Comparison of ENCODE assay signal across 9 mouse cellular contexts in genomic region chr1:88318531-88319060, GRCm38 (mm10). TPM values are rescaled to one million over a fixed set of nuclear protein-coding genes. Genes with fewer than 3 reads are reported as not detected.
A peak's percentile ranks its signal among the peaks of the same experiment; 100 is the strongest.
DNase-seq lines count a peak whose midpoint lies in the region; ATAC-seq and TF ChIP-seq lines count a peak whose summit lies in the region.
"Had no signal": no experiment of that assay in that cellular context is flagged by ENCODE, and none has a peak within 500 bp of the region (broad histone marks: within the 10 kb centered on the region; RNA-seq: fewer than 3 reads in every experiment).

No protein-coding gene starts in this region.

- no peaks in the 10 kb centered on the region for H3K36me3 ChIP-seq in intestine, postnatal 0 days (ENCODE audit: control insufficient read depth, insufficient read depth)
- no peaks in the 10 kb centered on the region for H3K36me3 ChIP-seq in intestine, embryonic 15.5 days
- no peaks in the 10 kb centered on the region for H3K36me3 ChIP-seq in E14TG2a.4 (ENCODE audit: insufficient read depth, low read length)
- H3K36me3 ChIP-seq: limb, embryonic 15.5 days had no signal

- H3K4me1 ChIP-seq in intestine, postnatal 0 days (replicated peaks; ENCODE audit: control insufficient read depth, insufficient read depth, low read length) = no peaks in the 10 kb centered on the region
- H3K4me1 ChIP-seq in intestine, embryonic 15.5 days (replicated peaks) = no peaks in the 10 kb centered on the region
- H3K4me1 ChIP-seq in E14TG2a.4 (replicated peaks; ENCODE audit: low read depth, low read length) = no peaks in the 10 kb centered on the region
- H3K4me1 ChIP-seq: limb, embryonic 15.5 days had no signal

- peak; percentile 93 for TF ChIP-seq CTCF in intestine, postnatal 0 days (IDR thresholded peaks at IDR 0.05; ENCODE audit: low read depth)
- TF ChIP-seq CTCF in E14TG2a.4 (conservative IDR thresholded peaks at IDR 0.05; ENCODE audit: low read length) = peak; percentile 75

- 75% methylated on average over 6 of the region's 6 CpGs for WGBS in intestine, postnatal 0 days
- WGBS in intestine, embryonic 15.5 days = 75% methylated on average over 6 of the region's 6 CpGs

- no peak overlapping the region for H3K9ac ChIP-seq in intestine, postnatal 0 days (ENCODE audit: low read depth, low read length)
- no peak overlapping the region for H3K9ac ChIP-seq in intestine, embryonic 15.5 days
- H3K9ac ChIP-seq: limb, embryonic 15.5 days had no signal

- H3K27me3 ChIP-seq in intestine, postnatal 0 days (replicated peaks; ENCODE audit: control insufficient read depth, insufficient read depth, low read length) = no peaks in the 10 kb centered on the region
- no peaks in the 10 kb centered on the region for H3K27me3 ChIP-seq in intestine, embryonic 15.5 days (replicated peaks)
- no peaks in the 10 kb centered on the region for H3K27me3 ChIP-seq in E14TG2a.4 (ENCODE audit: insufficient read depth, low read length)
- H3K27me3 ChIP-seq: limb, embryonic 15.5 days had no signal

- DNase-seq in adrenal gland, postnatal 25 days = peak; percentile 56
- DNase-seq in embryo, embryonic 11 days = peak; percentile 67
- DNase-seq in layer of hippocampus, postnatal 14 days (ENCODE audit: low spot score in 2 of 2) = peak; percentile 52 to 53
- peak; percentile 61 for DNase-seq in retina, postnatal 7 days (ENCODE audit: low read depth, low spot score)

- no peak overlapping the region for H3K4me3 ChIP-seq in intestine, postnatal 0 days (ENCODE audit: low read depth, low read length)
- H3K4me3 ChIP-seq in intestine, embryonic 15.5 days (replicated peaks) = no peak overlapping the region
- H3K4me3 ChIP-seq in E14TG2a.4 (replicated peaks; ENCODE audit: low read length) = no peak overlapping the region
- H3K4me3 ChIP-seq: limb, embryonic 15.5 days had no signal

- no peak overlapping the region for H3K27ac ChIP-seq in intestine, postnatal 0 days (ENCODE audit: low read depth, low read length)
- no peak overlapping the region for H3K27ac ChIP-seq in intestine, embryonic 15.5 days
- H3K27ac ChIP-seq: limb, embryonic 15.5 days had no signal

- H3K4me2 ChIP-seq in intestine, postnatal 0 days (replicated peaks; ENCODE audit: low read depth) = no peak overlapping the region
- no peak overlapping the region for H3K4me2 ChIP-seq in intestine, embryonic 15.5 days (replicated peaks)
- H3K4me2 ChIP-seq: limb, embryonic 15.5 days had no signal

- no peaks in the 10 kb centered on the region for H3K9me3 ChIP-seq in intestine, postnatal 0 days (ENCODE audit: control insufficient read depth)
- H3K9me3 ChIP-seq in intestine, embryonic 15.5 days = no peaks in the 10 kb centered on the region
- H3K9me3 ChIP-seq in E14TG2a.4 (ENCODE audit: low read length) = no peaks in the 10 kb centered on the region
- H3K9me3 ChIP-seq: limb, embryonic 15.5 days had no signal

- ATAC-seq in intestine, postnatal 0 days = no peak
- no peak for ATAC-seq in intestine, embryonic 15.5 days
- no peak for ATAC-seq in inflammation-experienced regulatory T-cells, adult 6 months

RNA-seq across cellular contexts. Expression of gene Trpm8, which starts 41.1 kb away (rescaled TPM):
- not detected in 2 replicates for polyA plus RNA-seq in intestine, postnatal 0 days (2015; fragmentation: Nextera tagmentation; extraction: Ambion mirVana)
- not detected in 2 replicates for polyA plus RNA-seq in intestine, embryonic 15.5 days (2015; fragmentation: Nextera tagmentation; extraction: Ambion mirVana)
- not detected in 2 replicates for total RNA-seq in adrenal gland, postnatal 25 days (2021)
- under 1 TPM; 0.25 to 0.57 TPM for total RNA-seq in layer of hippocampus, postnatal 14 days (2021)
- not detected for polyA plus RNA-seq in inflammation-experienced regulatory T-cells, adult 6 months (2017; shearing (Covaris generic))
- polyA plus RNA-seq: limb, embryonic 15.5 days had no signal

RNA-seq across cellular contexts. Expression of gene Hjurp, which starts 41.2 kb away (rescaled TPM):
- 29.1 and 30.8 TPM in 2 replicates for polyA plus RNA-seq in intestine, postnatal 0 days (2015; fragmentation: Nextera tagmentation; extraction: Ambion mirVana)
- 158 and 160 TPM in 2 replicates for polyA plus RNA-seq in intestine, embryonic 15.5 days (2015; fragmentation: Nextera tagmentation; extraction: Ambion mirVana)
- 58.4 and 64.0 TPM in 2 replicates for total RNA-seq in adrenal gland, postnatal 25 days (2021)
- total RNA-seq in layer of hippocampus, postnatal 14 days (2021) = 10 to 100 TPM; 36.0 to 37.2 TPM
- 10 to 100 TPM; 37.3 to 97.3 (median 69.6) TPM for polyA plus RNA-seq in inflammation-experienced regulatory T-cells, adult 6 months (2017; shearing (Covaris generic))
